Mouse (Mus musculus) layer of hippocampus, postnatal 14 days (tissue): ENCODE data around the gene Igsf10. TPM values are rescaled to one million over a fixed set of nuclear protein-coding genes. Genes with fewer than 3 reads are reported as not detected.
"Not testable (repeated sequence)": the region's sequence is repeated elsewhere in the genome, so short reads cannot be mapped to it uniquely, and the experiment has no call there.

Source experiments
- DNase-seq, 2 experiments: peaks; one replicate each; pipeline ENCODE4 v3.0.0; 2021 to 2022; ENCODE audit warnings: low spot score in 2 of 2, mixed read lengths in 1 of 2
- long read RNA-seq, 2 experiments: library from polyadenylated mRNA; stranded (forward); transcript quantifications; one replicate each; pipeline ENCODE4 v2.0.0; 2021
- total RNA-seq, 2 experiments: library from RNA; stranded (reverse); gene quantifications; 2 replicates each; pipeline ENCODE4 v1.2.3; 2021

Gene Igsf10
- total RNA-seq, result 1 to 10 TPM; 3.9 to 4.9 TPM
- long read RNA-seq, experiment 1, result 0 reads
- long read RNA-seq, experiment 2, result 0 reads

- peak; percentile 42 for DNase-seq
These were observed at the start of gene Igsf10 for GRCm38 (mm10) chr3:59344065-59344905. Gene Igsf10, minus strand, starts transcription at chr3:59344394.

DNA sequence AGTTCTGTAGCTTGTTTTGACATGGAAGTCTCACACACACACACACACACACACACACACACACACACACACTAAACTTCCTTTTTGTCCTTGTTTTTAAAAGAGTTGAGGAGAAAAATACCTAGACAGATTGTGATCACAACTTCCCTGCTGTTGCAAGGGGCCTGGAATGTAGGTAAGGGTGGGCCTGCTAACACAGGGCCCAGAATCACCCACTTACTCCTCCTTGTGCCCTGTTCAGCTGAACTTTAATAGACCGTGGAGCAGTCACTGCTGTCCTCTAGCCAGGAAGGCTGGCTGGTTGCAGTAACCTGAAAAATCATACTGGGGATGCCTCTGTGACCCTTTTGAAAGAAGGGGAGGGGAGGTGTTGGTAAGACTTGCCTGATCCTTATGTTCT, 41.4 kb upstream of the Igsf10 start:
- DNase-seq, result no peak

DNA sequence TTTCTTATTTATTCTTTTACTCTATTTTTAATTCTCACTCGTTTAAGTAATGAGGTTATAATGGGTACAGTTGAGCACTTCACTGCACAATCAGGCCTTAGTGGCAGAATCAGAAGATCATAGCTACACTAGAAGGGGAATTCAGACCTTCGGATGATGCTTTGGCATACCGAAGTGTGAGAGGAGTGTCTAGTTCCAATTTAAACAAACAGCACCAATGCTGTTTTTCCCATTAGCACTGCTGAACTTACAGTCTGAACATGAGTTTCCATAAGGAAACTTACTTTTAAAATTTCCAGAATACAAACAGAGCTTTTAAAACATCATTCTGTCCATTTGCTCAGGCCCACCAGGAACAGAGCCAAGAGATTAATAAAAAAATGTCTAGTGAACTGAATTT, 40.8 kb upstream of the Igsf10 start:
- DNase-seq, result no peak

DNA sequence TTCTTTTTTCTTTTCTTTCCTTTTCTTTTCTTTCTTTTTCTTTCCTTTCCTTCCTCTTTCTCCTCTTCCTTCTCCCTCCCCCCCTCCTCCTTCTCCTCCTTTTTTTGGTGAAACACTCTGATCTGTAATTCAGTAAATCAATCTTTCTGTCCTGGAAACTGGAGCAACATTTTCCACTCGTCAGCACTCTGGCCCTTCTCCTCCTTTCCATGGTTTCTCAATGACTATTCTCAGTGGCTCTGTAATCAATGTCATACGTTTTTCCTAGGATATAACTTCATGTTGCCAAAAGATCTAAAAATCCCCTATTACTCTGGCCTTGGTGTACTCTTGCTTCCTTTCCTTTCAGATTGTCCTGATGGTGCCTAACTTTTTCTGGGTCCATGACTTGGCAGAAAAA, 40.1 kb upstream of the Igsf10 start:
- no peak for DNase-seq

- not testable (repeated sequence) for DNase-seq
These were observed 34.6 kb upstream of the Igsf10 start for GRCm38 (mm10) chr3:59378791-59379190.

DNA sequence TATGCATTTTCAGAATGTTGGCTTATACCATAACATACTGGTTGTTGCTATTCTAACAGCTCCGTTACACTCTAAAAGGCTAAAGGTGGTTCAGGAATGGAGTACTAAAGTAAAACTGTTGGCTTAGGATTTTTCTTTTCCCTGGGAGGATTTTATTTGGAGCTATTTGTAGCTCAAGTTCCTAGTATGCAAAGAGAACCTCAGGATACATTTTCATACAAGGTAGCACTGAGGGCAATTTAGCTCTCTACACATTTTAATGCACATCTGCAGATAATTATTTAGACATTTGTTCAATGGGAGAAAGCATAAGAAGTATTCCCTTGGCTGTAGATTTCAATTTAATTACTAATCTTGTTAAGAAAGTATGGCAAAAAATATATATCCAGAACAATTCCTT, 17.7 kb upstream of the Igsf10 start:
- no peak for DNase-seq

DNA sequence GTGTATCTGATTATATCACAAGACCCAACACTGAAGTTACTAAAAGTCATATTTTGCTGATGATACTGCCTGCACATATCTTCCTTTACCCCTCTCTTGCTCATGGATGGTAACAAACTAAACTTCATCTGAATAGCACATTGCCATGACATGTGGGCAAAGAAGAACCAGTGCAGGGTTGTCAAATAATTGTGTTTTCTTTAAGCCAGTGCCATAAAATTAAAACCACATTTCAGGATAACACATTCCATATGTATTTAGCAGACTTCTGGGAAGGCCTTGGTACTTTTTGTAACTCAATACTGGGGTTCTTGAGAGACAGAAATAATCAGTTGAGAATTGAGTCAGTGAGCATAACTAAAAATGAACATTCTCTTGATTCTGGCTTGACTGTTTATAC, 15.9 kb upstream of the Igsf10 start:
- no peak for DNase-seq

DNA sequence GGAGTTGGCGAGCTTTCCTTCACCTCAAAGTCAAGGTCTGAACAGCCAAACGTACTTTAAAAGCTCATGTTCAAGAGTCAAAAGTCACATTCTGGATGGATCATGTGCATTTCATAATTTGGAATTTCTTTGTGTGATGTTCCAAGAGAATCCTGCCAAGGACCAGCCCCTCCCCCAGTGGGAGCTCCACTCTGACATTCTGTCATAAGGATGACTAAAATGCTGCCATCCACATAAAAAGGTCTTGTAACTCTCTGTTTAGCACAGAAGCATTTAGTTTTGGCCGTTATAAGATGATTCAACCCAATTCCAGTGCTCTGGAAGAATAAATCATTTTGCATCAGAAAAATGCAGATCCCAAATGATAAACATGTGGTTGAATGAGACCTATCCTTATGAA, 10.0 kb upstream of the Igsf10 start:
- no peak for DNase-seq

GRCm38 (mm10) chr3:59351768-59352167, 7.6 kb upstream of the Igsf10 start:
- no peak for DNase-seq

DNA sequence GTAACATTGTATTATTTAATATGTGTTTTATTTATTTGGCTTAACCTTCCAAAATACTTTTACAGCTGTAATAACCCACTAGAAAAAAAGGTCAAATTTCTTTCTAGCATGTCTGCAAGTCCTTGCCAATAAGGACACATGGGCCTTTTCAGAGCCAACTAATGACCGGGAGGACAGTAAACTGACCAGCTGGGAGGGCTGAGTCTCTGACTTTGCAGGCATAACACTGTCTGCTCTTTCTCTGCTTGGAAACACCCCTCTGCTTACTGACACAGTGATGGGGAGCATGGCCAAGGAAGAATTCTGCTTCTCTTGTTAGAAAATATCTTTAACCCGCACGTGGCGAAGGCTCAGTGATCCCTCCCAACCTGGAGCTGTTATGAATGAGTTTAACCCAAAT, 1.2 kb downstream of the Igsf10 start:
- no peak for DNase-seq

- DNase-seq, result no peak
These were observed 2.4 kb downstream of the Igsf10 start for GRCm38 (mm10) chr3:59341647-59342427.

DNA sequence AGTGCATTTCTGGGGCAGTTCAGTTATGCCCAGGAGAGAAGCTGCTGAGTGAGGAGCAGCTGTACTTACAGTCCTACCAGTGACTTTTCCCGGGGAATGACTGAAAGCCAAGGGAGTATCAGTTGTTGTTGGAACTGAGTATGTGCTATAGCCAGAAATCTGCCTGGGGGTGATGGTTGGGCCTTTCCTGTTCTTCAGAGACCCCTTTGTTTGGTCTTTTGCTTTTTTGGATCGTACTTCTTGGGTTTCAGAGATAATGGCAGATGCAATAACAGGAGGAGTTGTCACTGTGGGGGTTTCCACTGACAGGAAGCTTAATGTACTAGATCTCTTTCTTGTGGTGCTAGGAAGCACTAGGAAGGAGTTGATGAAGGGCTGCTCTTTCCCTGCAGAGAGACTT, 15.7 kb downstream of the Igsf10 start:
- no peak for DNase-seq

GRCm38 (mm10) chr3:59321278-59321876, 22.8 kb downstream of the Igsf10 start:
- peak; percentile 45 to 61 for DNase-seq

DNA sequence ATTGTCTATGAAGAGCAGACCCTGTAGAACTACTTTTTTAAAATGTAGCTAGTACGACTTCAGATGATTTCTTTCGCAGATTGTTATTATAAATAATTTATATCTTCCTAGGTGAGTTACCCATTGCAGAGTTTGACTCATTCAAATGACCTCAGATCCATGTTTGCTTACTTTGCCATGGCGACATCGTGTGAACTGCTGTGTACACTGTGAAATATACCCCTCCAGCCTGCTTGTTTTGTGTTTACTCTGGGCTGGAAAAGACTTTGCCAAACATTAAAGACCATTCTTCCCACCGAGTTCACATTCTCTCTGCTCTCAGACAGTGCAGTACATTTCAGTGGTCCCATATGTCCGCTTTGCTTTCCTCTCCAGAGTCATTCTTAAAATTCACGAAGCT, 28.1 kb downstream of the Igsf10 start:
- DNase-seq, result no peak

DNA sequence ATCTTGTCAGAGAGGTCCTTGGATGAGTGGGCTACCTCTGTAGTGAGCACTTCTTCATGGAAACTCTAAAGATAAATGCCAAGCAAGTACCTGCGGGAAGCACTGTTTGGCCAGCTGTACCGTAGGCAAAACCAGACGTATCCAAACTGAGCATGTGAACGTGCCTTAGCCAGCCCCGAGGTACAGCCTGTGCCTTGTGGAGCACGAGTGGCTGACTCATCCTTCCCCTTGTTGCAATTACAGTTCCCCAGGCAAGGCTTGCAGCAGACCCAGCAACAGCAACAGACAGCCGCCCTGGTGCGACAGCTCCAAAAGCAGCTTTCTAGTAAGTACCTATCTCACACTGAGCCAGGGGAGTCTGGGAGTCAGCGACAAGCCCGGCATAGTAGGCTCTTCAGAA, 31.6 kb downstream of the Igsf10 start:
- peak; percentile 23 to 26 for DNase-seq

DNA sequence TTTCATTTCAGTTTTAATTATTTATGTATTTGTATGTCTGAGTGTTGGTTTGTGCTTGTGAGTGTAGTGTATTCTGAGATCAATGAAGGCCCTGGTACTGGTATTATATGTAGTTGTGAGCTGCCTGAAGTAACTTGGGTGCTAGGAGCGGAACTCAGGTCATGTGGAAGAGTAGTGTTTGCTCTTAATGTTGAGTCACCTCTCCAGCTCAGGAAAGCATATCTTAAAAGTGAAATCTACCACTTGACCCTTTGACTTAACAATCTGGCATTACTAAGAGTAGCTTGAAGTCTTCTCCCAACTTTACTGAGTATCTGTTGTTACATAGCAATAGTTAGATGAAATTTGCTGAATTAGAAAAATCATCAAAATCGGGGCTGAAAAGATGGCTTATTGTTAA, 38.7 kb downstream of the Igsf10 start:
- no peak for DNase-seq

- no peak for DNase-seq
These were observed 39.2 kb downstream of the Igsf10 start for GRCm38 (mm10) chr3:59304944-59305343.

- DNase-seq, result no peak
These were observed 46.5 kb downstream of the Igsf10 start for GRCm38 (mm10) chr3:59297653-59298052.

DNA sequence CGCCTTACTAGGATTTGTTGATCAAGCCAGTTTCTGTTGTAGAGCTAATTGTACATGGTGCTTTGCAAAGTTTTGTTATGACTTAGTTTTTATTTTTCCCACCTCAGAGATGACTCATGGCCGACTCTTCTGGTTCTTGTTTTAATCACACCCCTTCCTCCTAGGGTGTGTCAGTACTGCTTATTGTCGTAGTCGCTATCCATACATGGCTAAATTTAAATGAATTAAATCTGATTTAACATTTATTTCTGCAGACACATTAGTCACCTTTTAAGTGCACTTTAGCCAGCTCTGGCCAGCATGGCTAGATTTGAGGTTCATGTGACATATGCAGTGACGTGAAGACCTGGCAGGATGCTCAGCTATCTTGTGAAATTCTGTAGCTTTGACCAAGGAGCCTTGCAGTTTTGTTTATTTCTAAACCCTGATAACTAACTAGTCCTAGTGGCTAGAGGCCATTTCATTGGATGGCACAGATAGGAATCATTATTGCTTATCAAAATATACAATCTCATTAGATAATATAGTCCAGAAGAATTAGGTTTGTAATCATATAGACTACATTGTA, 47.5 kb downstream of the Igsf10 start:
- no peak for DNase-seq

GRCm38 (mm10) chr3:59295699-59296562, 48.3 kb downstream of the Igsf10 start:
- no peak for DNase-seq
